Mouse (Mus musculus) hindbrain, embryonic 15.5 days (tissue): ENCODE results near the gene Mrpl34. TPM values are rescaled to one million over a fixed set of nuclear protein-coding genes. Genes with fewer than 3 reads are reported as not detected.

Source experiments
- ATAC-seq: fragments of 200-750 bp; cut with Nextera tagmentation; 2 replicates; pipeline ENCODE4 v1.8.0; 2017; ENCODE audit warnings: low read depth, moderate number of reproducible peaks, moderate TSS enrichment; ENCODE audit not compliant: low FRiP score
- H3K27ac ChIP-seq: fragments of 300-500 bp; sonication (generic); replicated peaks from 2 replicates; pipeline ENCODE4 v1.5.1; 2015; ENCODE audit warnings: mild to moderate bottlenecking, inconsistent platforms
- H3K27me3 ChIP-seq: fragments of 300-500 bp; sonication (generic); 2 replicates; pipeline ENCODE4 v1.6.1; 2015; ENCODE audit warnings: control low read depth, inconsistent platforms
- H3K36me3 ChIP-seq: fragments of 300-500 bp; sonication (generic); 2 replicates; pipeline ENCODE4 v1.6.1; 2015; ENCODE audit warnings: control low read depth, inconsistent platforms
- H3K4me1 ChIP-seq: fragments of 300-500 bp; sonication (generic); replicated peaks from 2 replicates; pipeline ENCODE4 v1.6.1; 2015; ENCODE audit warnings: control low read depth, inconsistent platforms
- H3K4me2 ChIP-seq: fragments of 300-500 bp; sonication (generic); 2 replicates; pipeline ENCODE4 v1.6.1; 2015; ENCODE audit warnings: moderate library complexity, mild to moderate bottlenecking, inconsistent platforms
- H3K4me3 ChIP-seq: fragments of 300-500 bp; sonication (generic); 2 replicates; pipeline ENCODE4 v1.5.1; 2015; ENCODE audit warnings: mild to moderate bottlenecking, inconsistent platforms
- H3K9ac ChIP-seq: fragments of 300-500 bp; sonication (generic); 2 replicates; pipeline ENCODE4 v1.6.1; 2015; ENCODE audit warnings: inconsistent platforms
- H3K9me3 ChIP-seq: fragments of 300-500 bp; sonication (generic); 2 replicates; pipeline ENCODE4 v1.6.1; 2016; ENCODE audit warnings: control low read depth, inconsistent platforms
- WGBS: fragments of 180-500 bp; shearing (Covaris S2); methylation state at CpG from one replicate; pipeline ENCODE4 v1.1.7; 2015; 5-methylcytosine and 5-hydroxymethylcytosine counted together
- polyA plus RNA-seq: library from polyadenylated mRNA; unstranded; fragments of >200 nt; fragmentation: Nextera tagmentation; extraction: Ambion mirVana; gene quantifications from 2 replicates; pipeline ENCODE4 v1.2.1, GENCODE M21; 2015

Mrpl34 gene
- polyA plus RNA-seq, 1 experiment from 2014 or later: 172 TPM

- H3K4me1 ChIP-seq: peaks cover 16% of the 10 kb centered on the region
- no peaks in the 10 kb centered on the region for H3K9me3 ChIP-seq
- H3K4me3 ChIP-seq: no peak overlapping the region
- 0 out of 2 replicates have a peak, but pooled peaks cover 2% of the 10 kb centered on the region for H3K36me3 ChIP-seq
- 40% methylated on average over 16 of the region's 16 CpGs for WGBS
- no peak overlapping the region for H3K27ac ChIP-seq
- H3K27me3 ChIP-seq: no peaks in the 10 kb centered on the region
- ATAC-seq: no peak
- H3K4me2 ChIP-seq: no peak overlapping the region
- H3K9ac ChIP-seq: no peak overlapping the region
These were observed 34.3 kb downstream of the Mrpl34 start for GRCm38 (mm10) chr8:71498816-71499690.

GRCm38 (mm10) chr8:71504349-71504748, 39.6 kb downstream of the Mrpl34 start:
- 96% methylated on average over 4 of the region's 4 CpGs for WGBS

DNA sequence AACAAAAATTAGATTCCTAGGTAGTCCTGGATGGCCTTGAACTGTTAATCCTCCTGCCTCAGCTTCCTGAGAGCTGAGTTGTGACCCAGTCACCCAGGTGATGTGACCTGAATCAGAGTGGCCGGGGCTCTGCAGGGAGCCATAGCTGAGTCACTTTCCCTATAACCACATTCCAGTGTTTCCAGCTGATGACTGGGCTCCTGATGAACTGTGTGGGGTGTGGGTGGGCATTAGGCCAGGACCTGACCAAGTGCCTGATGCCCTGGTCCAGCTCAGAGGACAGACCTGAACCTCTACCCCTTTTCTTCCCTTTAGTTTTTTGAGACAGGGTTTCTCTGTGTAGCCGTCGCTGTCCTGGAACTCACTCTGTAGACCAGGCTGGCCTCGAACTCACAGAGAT, 40.6 kb downstream of the Mrpl34 start:
- Histone ChIP-seq H3K4me2 (no peak overlapping the region), H3K4me3 (no peak overlapping the region), H3K9me3 (no peaks in the 10 kb centered on the region), H3K9ac (no peak overlapping the region), H3K4me1 (peaks cover 12% of the 10 kb centered on the region), H3K27me3 (peaks cover 44% of the 10 kb centered on the region), H3K36me3 (no peaks in the 10 kb centered on the region), H3K27ac (no peak overlapping the region)
- WGBS: 89% methylated on average over 4 of the region's 4 CpGs
- no peak for ATAC-seq

More at GRCm38 (mm10) chr8:71504349-71504748, 39.6 kb downstream of the Mrpl34 start:
- H3K27ac ChIP-seq: no peak overlapping the region
- peaks cover 12% of the 10 kb centered on the region for H3K4me1 ChIP-seq
- no peak for ATAC-seq
- peaks cover 35% of the 10 kb centered on the region for H3K27me3 ChIP-seq
- no peaks in the 10 kb centered on the region for H3K36me3 ChIP-seq
- H3K4me2 ChIP-seq: no peak overlapping the region
- no peaks in the 10 kb centered on the region for H3K9me3 ChIP-seq
- no peak overlapping the region for H3K9ac ChIP-seq
- no peak overlapping the region for H3K4me3 ChIP-seq

DNA sequence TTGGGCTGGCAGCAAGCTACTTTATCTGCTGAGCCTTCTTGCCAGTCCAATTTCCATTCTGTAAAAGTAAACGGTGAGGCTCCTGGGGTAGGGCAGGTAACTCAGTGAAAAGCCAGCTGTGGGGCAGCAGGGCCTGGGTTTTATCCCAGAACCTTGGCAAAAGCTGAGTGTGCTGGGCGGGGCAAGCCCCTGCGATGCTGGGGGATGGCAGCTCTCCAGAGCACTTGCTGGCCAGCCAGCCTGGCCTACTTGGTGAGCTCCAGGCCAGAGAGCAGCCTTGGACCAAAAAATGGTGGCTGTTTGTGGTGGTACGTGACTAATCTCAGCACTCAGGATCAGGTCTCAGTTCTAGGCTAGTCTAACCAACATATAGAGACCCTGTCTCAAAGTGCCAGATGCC, 41.2 kb downstream of the Mrpl34 start:
- H3K9me3 ChIP-seq: no peaks in the 10 kb centered on the region
- H3K36me3 ChIP-seq: no peaks in the 10 kb centered on the region
- no peak overlapping the region for H3K9ac ChIP-seq
- H3K4me3 ChIP-seq: no peak overlapping the region
- ATAC-seq: no peak
- H3K27ac ChIP-seq: no peak overlapping the region
- no peak overlapping the region for H3K4me2 ChIP-seq
- H3K27me3 ChIP-seq: peaks cover 48% of the 10 kb centered on the region
- peaks cover 12% of the 10 kb centered on the region for H3K4me1 ChIP-seq
- 81% methylated on average over 4 of the region's 4 CpGs for WGBS

- H3K27me3 ChIP-seq: peaks cover 54% of the 10 kb centered on the region
- peak overlapping the region; percentile 47 for H3K4me3 ChIP-seq
- H3K27ac ChIP-seq: no peak overlapping the region
- peaks cover 12% of the 10 kb centered on the region for H3K4me1 ChIP-seq
- H3K4me2 ChIP-seq: peak overlapping the region; percentile 81
- WGBS: under 1% methylated on average over 59 of the region's 61 CpGs
- H3K36me3 ChIP-seq: no peaks in the 10 kb centered on the region
- no peaks in the 10 kb centered on the region for H3K9me3 ChIP-seq
- H3K9ac ChIP-seq: peak overlapping the region; percentile 49
- peak; percentile 86 for ATAC-seq
These were observed 42.9 kb downstream of the Mrpl34 start for GRCm38 (mm10) chr8:71507589-71508104.

DNA sequence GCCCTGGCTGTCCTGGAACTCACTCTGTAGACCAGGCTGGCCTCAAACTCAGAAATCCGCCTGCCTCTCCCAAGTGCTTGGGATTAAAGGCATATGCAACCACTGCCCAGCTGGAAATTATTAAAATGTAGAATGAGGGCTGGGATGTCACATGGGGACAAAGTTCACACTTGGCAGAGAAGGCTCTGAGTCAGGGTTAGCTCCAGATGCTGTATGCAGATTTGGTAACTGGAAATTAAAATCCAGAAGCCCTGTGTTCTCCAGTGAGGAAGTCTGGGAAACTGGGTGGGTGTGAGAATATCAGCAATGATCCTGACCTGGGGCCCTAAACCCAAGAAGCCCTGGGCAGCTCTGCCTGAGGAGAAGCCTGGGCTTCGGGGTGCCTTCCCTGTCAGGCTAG, 44.6 kb downstream of the Mrpl34 start:
- peaks cover 54% of the 10 kb centered on the region for H3K27me3 ChIP-seq
- no peak overlapping the region for H3K27ac ChIP-seq
- WGBS: 62% methylated on average over 2 of the region's 2 CpGs
- no peaks in the 10 kb centered on the region for H3K9me3 ChIP-seq
- no peaks in the 10 kb centered on the region for H3K36me3 ChIP-seq
- peaks cover 12% of the 10 kb centered on the region for H3K4me1 ChIP-seq
- H3K4me3 ChIP-seq: no peak overlapping the region
- H3K4me2 ChIP-seq: no peak overlapping the region
- no peak overlapping the region for H3K9ac ChIP-seq
- no peak for ATAC-seq

GRCm38 (mm10) chr8:71511644-71512043, 46.9 kb downstream of the Mrpl34 start, which contains the start of gene Plvap:
TSS of gene Plvap (minus strand) at chr8:71511752.
- ATAC-seq: no peak
- H3K27ac ChIP-seq: no peak within 1 kb of the TSS
- H3K9me3 ChIP-seq: no peaks in the 10 kb centered on the region
- H3K4me2 ChIP-seq: no peak within 1 kb of the TSS
- 76% methylated on average over 14 of the region's 14 CpGs for WGBS
- no peak within 1 kb of the TSS for H3K9ac ChIP-seq
- peaks cover 45% of the 10 kb centered on the region for H3K27me3 ChIP-seq
- no peak within 1 kb of the TSS for H3K4me3 ChIP-seq
- H3K4me1 ChIP-seq: peaks cover 12% of the 10 kb centered on the region
- no peaks in the 10 kb centered on the region for H3K36me3 ChIP-seq

DNA sequence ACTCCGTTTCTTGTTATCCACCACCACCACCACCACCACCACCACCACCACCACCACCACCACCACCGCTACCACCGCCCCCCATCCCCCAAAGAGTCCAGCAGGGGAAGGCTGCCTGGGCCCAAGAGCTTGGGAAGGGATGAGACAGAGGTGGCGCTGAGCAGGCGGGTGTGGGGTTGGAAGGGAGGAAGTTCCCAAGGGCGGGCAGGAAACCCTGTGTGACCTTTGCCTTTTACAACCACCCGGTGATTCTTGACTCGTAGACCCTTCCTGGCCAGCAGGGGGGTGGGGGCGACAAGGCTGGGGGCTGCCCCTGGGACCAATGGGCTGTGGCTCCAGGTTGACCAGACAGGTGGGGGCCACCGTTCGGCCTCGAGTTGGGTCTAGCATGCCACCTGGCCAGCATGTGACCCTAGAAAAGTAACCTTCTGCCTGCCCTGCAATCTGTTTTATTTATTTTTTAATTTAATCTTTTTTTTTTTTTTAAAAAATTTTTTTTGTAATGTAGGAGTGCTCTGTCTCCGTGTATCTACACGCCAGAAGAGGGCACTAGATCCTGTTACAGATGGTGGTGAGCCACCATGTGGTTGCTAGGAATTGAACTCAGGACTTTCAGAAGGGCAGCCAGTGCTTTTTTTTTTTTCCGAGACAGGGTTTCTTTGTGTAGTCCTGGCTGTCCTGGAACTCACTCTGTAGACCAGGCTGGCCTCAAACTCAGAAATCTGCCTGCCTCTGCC, 48.4 kb downstream of the Mrpl34 start:
- Histone ChIP-seq H3K9me3 (no peaks in the 10 kb centered on the region), H3K27ac (no peak overlapping the region), H3K9ac (no peak overlapping the region), H3K36me3 (no peaks in the 10 kb centered on the region), H3K27me3 (peaks cover 29% of the 10 kb centered on the region), H3K4me2 (no peak overlapping the region), H3K4me1 (0 out of 2 replicates have a peak, but pooled peaks cover 3% of the 10 kb centered on the region), H3K4me3 (no peak overlapping the region)
- no peak for ATAC-seq
- 77% methylated on average over 15 of the region's 15 CpGs for WGBS

DNA sequence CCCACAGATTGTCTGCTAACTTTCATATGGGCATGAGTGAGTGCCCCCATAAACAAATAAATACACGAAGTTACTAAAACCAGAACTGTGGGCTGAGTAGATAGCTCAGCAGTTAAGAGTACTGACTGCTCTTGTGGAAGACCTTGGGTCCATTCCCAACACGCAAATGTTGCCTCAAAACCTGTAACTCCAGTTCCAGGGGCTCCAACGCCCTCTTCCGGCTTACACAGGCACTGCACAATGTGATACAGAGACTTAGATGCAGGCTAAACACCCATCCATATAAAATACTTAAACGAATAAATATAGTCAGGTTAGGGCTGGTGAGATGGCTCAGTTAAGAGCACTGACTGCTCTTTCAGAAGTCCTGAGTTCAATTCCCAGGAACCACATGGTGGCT, 50.3 kb downstream of the Mrpl34 start:
- no peak overlapping the region for H3K27ac ChIP-seq
- no peak for ATAC-seq
- no peaks in the 10 kb centered on the region for H3K36me3 ChIP-seq
- no peak overlapping the region for H3K4me3 ChIP-seq
- no peak overlapping the region for H3K4me2 ChIP-seq
- H3K9me3 ChIP-seq: no peaks in the 10 kb centered on the region
- H3K9ac ChIP-seq: no peak overlapping the region
- H3K27me3 ChIP-seq: peaks cover 13% of the 10 kb centered on the region
- 73% methylated on average over 5 of the region's 5 CpGs for WGBS
- H3K4me1 ChIP-seq: 0 out of 2 replicates have a peak, but pooled peaks cover 3% of the 10 kb centered on the region

Other genes with a start within 250 kb of the Mrpl34 start
- 17.3 and 17.9 TPM in 2 replicates for gene Myo9b, start 192.2 kb upstream of the Mrpl34 start, polyA plus RNA-seq
- gene Haus8, start 192.0 kb upstream of the Mrpl34 start, polyA plus RNA-seq: 62.6 and 64.5 TPM in 2 replicates
- 113 TPM in 2 replicates for gene Use1, start 98.1 kb upstream of the Mrpl34 start, polyA plus RNA-seq
- 6.6 and 7.4 TPM in 2 replicates for gene Ocel1, start 93.7 kb upstream of the Mrpl34 start, polyA plus RNA-seq
- gene Nr2f6, start 83.0 kb upstream of the Mrpl34 start, polyA plus RNA-seq: 29.3 and 31.4 TPM in 2 replicates
- gene Ushbp1, start 69.2 kb upstream of the Mrpl34 start, polyA plus RNA-seq: 7.6 and 7.7 TPM in 2 replicates
- 96.4 and 99.4 TPM in 2 replicates for gene Babam1, start 68.1 kb upstream of the Mrpl34 start, polyA plus RNA-seq
- gene Ankle1, start 58.9 kb upstream of the Mrpl34 start, polyA plus RNA-seq: 11.0 and 11.3 TPM in 2 replicates
- gene Abhd8, start 1.3 kb upstream of the Mrpl34 start, polyA plus RNA-seq: 183 and 195 TPM in 2 replicates
- 217 and 231 TPM in 2 replicates for gene Dda1, start 4.2 kb downstream of the Mrpl34 start, polyA plus RNA-seq
- gene Ano8, start 21.0 kb downstream of the Mrpl34 start, polyA plus RNA-seq: 7.7 and 8.6 TPM in 2 replicates
- 12.0 and 15.3 TPM in 2 replicates for gene Gtpbp3, start 23.1 kb downstream of the Mrpl34 start, polyA plus RNA-seq
- gene Plvap, start 46.8 kb downstream of the Mrpl34 start, polyA plus RNA-seq: 9.5 and 10.9 TPM in 2 replicates
- gene Ccdc194, start 60.8 kb downstream of the Mrpl34 start, polyA plus RNA-seq: 0.31 and 0.41 TPM in 2 replicates
- 11.3 and 19.5 TPM in 2 replicates for gene Bst2, start 72.5 kb downstream of the Mrpl34 start, polyA plus RNA-seq
- gene Mvb12a, start 78.0 kb downstream of the Mrpl34 start, polyA plus RNA-seq: 60.3 and 61.7 TPM in 2 replicates
- 0.21 and 0.38 TPM in 2 replicates for gene Tmem221, start 93.9 kb downstream of the Mrpl34 start, polyA plus RNA-seq
- gene Nxnl1, start 101.6 kb downstream of the Mrpl34 start, polyA plus RNA-seq: 0.06 and 0.08 TPM in 2 replicates
- 83.9 and 87.4 TPM in 2 replicates for gene Slc27a1, start 103.9 kb downstream of the Mrpl34 start, polyA plus RNA-seq
- gene Pgls, start 127.2 kb downstream of the Mrpl34 start, polyA plus RNA-seq: 224 and 233 TPM in 2 replicates
- 6.5 and 8.9 TPM in 2 replicates for gene Fam129c, start 132.7 kb downstream of the Mrpl34 start, polyA plus RNA-seq
- gene Colgalt1, start 146.0 kb downstream of the Mrpl34 start, polyA plus RNA-seq: 65.6 and 78.2 TPM in 2 replicates
- 20.8 and 24.7 TPM in 2 replicates for gene Unc13a, start 206.8 kb downstream of the Mrpl34 start, polyA plus RNA-seq
- 6.1 and 7.0 TPM in 2 replicates for gene Jak3, start 211.3 kb downstream of the Mrpl34 start, polyA plus RNA-seq
- gene Insl3, start 224.3 kb downstream of the Mrpl34 start, polyA plus RNA-seq: 0.47 and 1.5 TPM in 2 replicates
- 0.45 and 0.52 TPM in 2 replicates for gene B3gnt3, start 236.8 kb downstream of the Mrpl34 start, polyA plus RNA-seq